In the genomic region with DNA sequence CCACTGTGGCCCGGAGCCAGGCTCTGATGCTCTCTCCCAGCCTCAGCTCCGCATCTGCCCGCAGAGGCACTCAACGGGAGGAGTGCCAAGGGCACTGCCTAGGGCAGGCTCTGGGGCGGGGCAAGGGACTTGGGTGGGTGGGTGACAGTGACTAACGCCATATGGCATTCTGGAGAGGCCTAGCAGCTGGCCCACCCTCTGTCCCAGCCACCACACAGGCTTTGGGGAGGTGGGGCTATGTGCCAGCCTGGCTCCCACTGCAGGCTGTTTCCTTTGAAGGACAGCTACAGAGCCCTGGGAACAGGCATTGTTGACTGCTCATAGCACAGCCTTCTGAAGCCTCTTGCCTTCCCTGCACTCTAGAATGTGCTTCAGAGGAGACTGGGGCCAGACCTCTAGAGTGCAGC, we compare ENCODE assay signal across 7 mouse cellular contexts. TPM values are rescaled to one million over a fixed set of nuclear protein-coding genes. Genes with fewer than 3 reads are reported as not detected.
DNase-seq lines count a peak whose midpoint lies in the region; ATAC-seq and TF ChIP-seq lines count a peak whose summit lies in the region.

No protein-coding gene starts in this region.

- DNase-seq in left cerebral cortex, postnatal 14 days (ENCODE audit: low spot score in 2 of 2) = peak; percentile 31 to 70
- no peak for DNase-seq in left cerebral cortex, adult 11 months (ENCODE audit: low spot score)
- peak; percentile 86 for DNase-seq in midbrain, postnatal 0 days (ENCODE audit: low spot score)
- DNase-seq in adrenal gland, adult 18-20 months (ENCODE audit: low spot score in 2 of 2) = no peak
- no peak for DNase-seq in gastrocnemius, postnatal 4 days (ENCODE audit: low spot score in 2 of 2)

- ATAC-seq in embryonic facial prominence, embryonic 15.5 days (ENCODE audit: insufficient number of reproducible peaks, low FRiP score, low TSS enrichment, low read depth) = peak; percentile 72; the same call in 1 of the 2 replicates
- ATAC-seq in kidney, embryonic 14.5 days (ENCODE audit: low FRiP score, low TSS enrichment) = 0 out of 2 replicates have a peak, but pooled peaks have one; percentile 20
- ATAC-seq in midbrain, postnatal 0 days (ENCODE audit: low FRiP score) = peak; percentile 67

- H3K36me3 ChIP-seq in embryonic facial prominence, embryonic 15.5 days = no peaks in the 10 kb centered on the region
- H3K36me3 ChIP-seq in kidney, embryonic 14.5 days (ENCODE audit: control insufficient read depth, insufficient read depth, low read length) = no peaks in the 10 kb centered on the region
- no peaks in the 10 kb centered on the region for H3K36me3 ChIP-seq in midbrain, postnatal 0 days (ENCODE audit: insufficient read depth, low read length)

- WGBS in embryonic facial prominence, embryonic 15.5 days = 61% methylated on average over 6 of the region's 6 CpGs
- 67% methylated on average over 6 of the region's 6 CpGs for WGBS in kidney, embryonic 14.5 days
- WGBS in midbrain, postnatal 0 days = 59% methylated on average over 6 of the region's 6 CpGs

- no peaks in the 10 kb centered on the region for H3K9me3 ChIP-seq in embryonic facial prominence, embryonic 15.5 days (replicated peaks)
- H3K9me3 ChIP-seq in kidney, embryonic 14.5 days (ENCODE audit: control insufficient read depth, low read length) = no peaks in the 10 kb centered on the region
- H3K9me3 ChIP-seq in midbrain, postnatal 0 days (ENCODE audit: low read length) = no peaks in the 10 kb centered on the region

- H3K27ac ChIP-seq in embryonic facial prominence, embryonic 15.5 days (replicated peaks) = peak overlapping the region; percentile 1
- no peak overlapping the region for H3K27ac ChIP-seq in kidney, embryonic 14.5 days (ENCODE audit: low read depth, low read length)
- peak overlapping the region; percentile 55; the same call in 1 of the 2 replicates for H3K27ac ChIP-seq in midbrain, postnatal 0 days (ENCODE audit: low read depth, low read length)

- H3K4me3 ChIP-seq in embryonic facial prominence, embryonic 15.5 days (replicated peaks) = no peak overlapping the region
- H3K4me3 ChIP-seq in kidney, embryonic 14.5 days (ENCODE audit: low read length) = no peak overlapping the region
- H3K4me3 ChIP-seq in midbrain, postnatal 0 days (ENCODE audit: low read depth, low read length) = no peak overlapping the region

- H3K4me2 ChIP-seq in embryonic facial prominence, embryonic 15.5 days (replicated peaks) = no peak overlapping the region
- no peak overlapping the region for H3K4me2 ChIP-seq in kidney, embryonic 14.5 days (replicated peaks; ENCODE audit: low read depth, low read length)
- no peak overlapping the region for H3K4me2 ChIP-seq in midbrain, postnatal 0 days (ENCODE audit: low read depth, low read length, poor library complexity, severe bottlenecking)

- no peaks in the 10 kb centered on the region for H3K27me3 ChIP-seq in embryonic facial prominence, embryonic 15.5 days
- H3K27me3 ChIP-seq in kidney, embryonic 14.5 days (ENCODE audit: control insufficient read depth, insufficient read depth, low read length) = no peaks in the 10 kb centered on the region
- H3K27me3 ChIP-seq in midbrain, postnatal 0 days (ENCODE audit: insufficient read depth, low read length) = no peaks in the 10 kb centered on the region

- intact Hi-C loops in left cerebral cortex, postnatal 14 days (cut with DNase I) = no loop called here

- no peak overlapping the region for H3K9ac ChIP-seq in embryonic facial prominence, embryonic 15.5 days
- no peak overlapping the region for H3K9ac ChIP-seq in kidney, embryonic 14.5 days (ENCODE audit: low read depth, low read length)
- peak overlapping the region; percentile 24; the same call in 1 of the 2 replicates for H3K9ac ChIP-seq in midbrain, postnatal 0 days (replicated peaks; ENCODE audit: low read length, poor library complexity, severe bottlenecking)

- no peak for TF ChIP-seq CTCF in midbrain, postnatal 0 days (IDR thresholded peaks at IDR 0.05)

- peaks cover 31% of the 10 kb centered on the region for H3K4me1 ChIP-seq in embryonic facial prominence, embryonic 15.5 days
- H3K4me1 ChIP-seq in kidney, embryonic 14.5 days (ENCODE audit: control insufficient read depth, insufficient read depth, low read length) = no peaks in the 10 kb centered on the region
- 0 out of 2 replicates have a peak, but pooled peaks cover 3% of the 10 kb centered on the region for H3K4me1 ChIP-seq in midbrain, postnatal 0 days (ENCODE audit: insufficient read depth, low read length)

RNA-seq across cellular contexts. Expression of gene Ccdc13, which starts 16.7 kb away (rescaled TPM):
- total RNA-seq in left cerebral cortex, postnatal 14 days (2021) = 1 to 10 TPM; 9.1 to 9.3 TPM
- 2.4 and 3.1 TPM in 2 replicates for polyA plus RNA-seq in embryonic facial prominence, embryonic 15.5 days (2015; fragmentation: Nextera tagmentation; extraction: Ambion mirVana)
- polyA plus RNA-seq in kidney, embryonic 14.5 days (2014; fragmentation: Nextera tagmentation; extraction: Ambion mirVana) = 0.16 and 0.69 TPM in 2 replicates
- total RNA-seq in midbrain, postnatal 0 days (2014; rRNA removed) = 2.8 and 3.0 TPM in 2 replicates
- 4.1 and 4.8 TPM in 2 replicates for polyA plus RNA-seq in midbrain, postnatal 0 days (2015; fragmentation: Nextera tagmentation; extraction: Ambion mirVana)
- under 1 TPM; 0.70 to 0.93 TPM for total RNA-seq in adrenal gland, adult 18-20 months (2021)
- under 1 TPM in 1 of 2 experiments, not detected in 1; 0.88 TPM for total RNA-seq in gastrocnemius, postnatal 4 days (2021)

RNA-seq across cellular contexts. Expression of gene Hhatl, which starts 30.3 kb away (rescaled TPM):
- 1 to 10 TPM; 8.3 to 8.7 TPM for total RNA-seq in left cerebral cortex, postnatal 14 days (2021)
- polyA plus RNA-seq in embryonic facial prominence, embryonic 15.5 days (2015; fragmentation: Nextera tagmentation; extraction: Ambion mirVana) = 1.2 and 2.5 TPM in 2 replicates
- polyA plus RNA-seq in kidney, embryonic 14.5 days (2014; fragmentation: Nextera tagmentation; extraction: Ambion mirVana) = not detected in 2 replicates
- total RNA-seq in midbrain, postnatal 0 days (2014; rRNA removed) = 1.2 and 1.5 TPM in 2 replicates
- 0.64 and 0.99 TPM in 2 replicates for polyA plus RNA-seq in midbrain, postnatal 0 days (2015; fragmentation: Nextera tagmentation; extraction: Ambion mirVana)
- not detected for total RNA-seq in adrenal gland, adult 18-20 months (2021)
- 100 to 1,000 TPM; 164 to 169 TPM for total RNA-seq in gastrocnemius, postnatal 4 days (2021)

RNA-seq across cellular contexts. Expression of gene Higd1a, which starts 35.6 kb away (rescaled TPM):
- total RNA-seq in left cerebral cortex, postnatal 14 days (2021) = 100 to 1,000 TPM in 1 of 2 experiments, 10 to 100 TPM in 1; 99.1 to 108 TPM
- 212 and 224 TPM in 2 replicates for polyA plus RNA-seq in embryonic facial prominence, embryonic 15.5 days (2015; fragmentation: Nextera tagmentation; extraction: Ambion mirVana)
- polyA plus RNA-seq in kidney, embryonic 14.5 days (2014; fragmentation: Nextera tagmentation; extraction: Ambion mirVana) = 133 and 175 TPM in 2 replicates
- 30.6 and 42.8 TPM in 2 replicates for total RNA-seq in midbrain, postnatal 0 days (2014; rRNA removed)
- polyA plus RNA-seq in midbrain, postnatal 0 days (2015; fragmentation: Nextera tagmentation; extraction: Ambion mirVana) = 179 and 182 TPM in 2 replicates
- 100 to 1,000 TPM in 1 of 2 experiments, 10 to 100 TPM in 1; 89.4 to 116 TPM for total RNA-seq in adrenal gland, adult 18-20 months (2021)
- total RNA-seq in gastrocnemius, postnatal 4 days (2021) = 10 to 100 TPM; 61.4 to 67.0 TPM

RNA-seq across cellular contexts. Expression of gene Klhl40, which starts 45.2 kb away (rescaled TPM):
- 1 to 10 TPM; 5.0 to 5.3 TPM for total RNA-seq in left cerebral cortex, postnatal 14 days (2021)
- 16.7 and 23.2 TPM in 2 replicates for polyA plus RNA-seq in embryonic facial prominence, embryonic 15.5 days (2015; fragmentation: Nextera tagmentation; extraction: Ambion mirVana)
- 0.08 TPM in 1 of 2 replicates, not detected in the other for polyA plus RNA-seq in kidney, embryonic 14.5 days (2014; fragmentation: Nextera tagmentation; extraction: Ambion mirVana)
- 1.3 and 1.7 TPM in 2 replicates for total RNA-seq in midbrain, postnatal 0 days (2014; rRNA removed)
- 2.9 and 3.2 TPM in 2 replicates for polyA plus RNA-seq in midbrain, postnatal 0 days (2015; fragmentation: Nextera tagmentation; extraction: Ambion mirVana)
- under 1 TPM in 1 of 2 experiments, not detected in 1; 0.32 TPM for total RNA-seq in adrenal gland, adult 18-20 months (2021)
- total RNA-seq in gastrocnemius, postnatal 4 days (2021) = 100 to 1,000 TPM; 143 TPM

Comparison
In these comparisons a context has a peak if more than half of its experiments do, and no peak if none do; other contexts are left out.
1. DNase-seq: peak in left cerebral cortex, postnatal 14 days (2 of 2) and midbrain, postnatal 0 days (single experiment); none in left cerebral cortex, adult 11 months (single experiment), adrenal gland, adult 18-20 months (0 of 2) and gastrocnemius, postnatal 4 days (0 of 2).
2. ATAC-seq: peak in every context shown above with its lines; median percentile 72 in embryonic facial prominence, embryonic 15.5 days; 67 in midbrain, postnatal 0 days; 20 in kidney, embryonic 14.5 days.
3. RNA of gene Hhatl, which starts 30.3 kb away (total RNA-seq): 164 to 169 TPM in gastrocnemius, postnatal 4 days; 8.3 to 8.7 TPM in left cerebral cortex, postnatal 14 days, 1.2 to 1.5 TPM in midbrain, postnatal 0 days and not detected in adrenal gland, adult 18-20 months; every median in the first group is over 10 times any median in the second.